Mouse (Mus musculus) cerebellum, adult 2 months (tissue): ENCODE data around the gene Bahcc1.

Experiments
- CTCF ChIP-seq: fragments of 200-500 bp; IDR thresholded peaks from 2 replicates; pipeline ENCODE4 v1.5.1; 2011; ENCODE audit warnings: low read depth, mild to moderate bottlenecking, control low read depth, low read length, moderate library complexity, borderline replicate concordance; ENCODE audit not compliant: insufficient read depth
- POLR2A ChIP-seq: fragments of 200-500 bp; IDR thresholded peaks from 2 replicates; pipeline ENCODE4 v1.6.1; 2011; ENCODE audit warnings: low read length, control low read depth, borderline replicate concordance; ENCODE audit not compliant: insufficient read depth

DNA sequence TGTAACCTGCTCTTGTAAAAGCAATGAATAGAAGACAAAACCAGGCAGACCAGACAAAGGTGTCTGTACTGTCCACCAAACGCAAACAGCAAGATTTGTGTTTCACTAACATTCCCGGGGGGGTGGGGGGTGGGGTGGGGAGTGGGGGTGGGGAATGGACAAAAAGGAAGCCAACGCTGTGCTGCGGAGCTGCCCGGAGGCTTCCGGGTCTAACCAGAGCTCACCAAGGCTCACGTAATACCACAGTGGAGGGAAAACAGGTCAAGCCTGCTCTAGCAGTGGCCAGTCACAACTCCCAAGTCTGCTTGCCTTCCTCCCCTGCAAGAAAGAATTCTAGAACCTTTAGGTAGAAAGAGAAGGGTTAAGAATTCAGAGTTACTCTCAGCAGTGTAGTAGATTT lies 84.7 kb downstream of the Bahcc1 start:
- TF ChIP-seq POLR2A (no peak), CTCF (no peak)
